Comparison of ENCODE assay signal across 22 mouse cellular contexts in the genomic region with DNA sequence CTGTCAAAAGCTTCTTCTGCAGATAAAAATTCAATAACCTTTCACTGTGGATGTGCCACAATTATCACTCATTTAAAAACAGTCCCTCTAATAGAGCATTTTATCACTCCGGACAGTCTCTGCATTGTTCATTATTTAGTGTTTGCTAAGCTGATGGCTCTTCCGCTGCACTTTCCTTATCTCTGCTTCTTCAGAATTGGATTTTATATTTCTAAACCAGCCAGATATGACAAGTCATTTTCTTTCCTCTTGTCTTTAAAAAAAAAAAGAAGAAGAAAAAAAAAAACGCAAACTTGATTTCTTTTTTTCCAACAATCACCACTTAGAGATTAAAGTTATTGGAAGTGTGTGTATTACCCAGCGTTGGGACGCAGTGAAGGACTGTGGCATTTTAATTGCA.
DNase-seq lines count a peak whose midpoint lies in the region; ATAC-seq and TF ChIP-seq lines count a peak whose summit lies in the region.
"Had no signal": no experiment of that assay in that cellular context is flagged by ENCODE, and none has a peak within 500 bp of the region (broad histone marks: within the 10 kb centered on the region; RNA-seq: fewer than 3 reads in every experiment).

No protein-coding gene starts in this region.

- 83% methylated on average over 5 of the region's 5 CpGs for WGBS in forebrain, embryonic 12.5 days
- 68% methylated on average over 5 of the region's 5 CpGs for WGBS in forebrain, embryonic 16.5 days
- WGBS in forebrain, embryonic 14.5 days = 78% methylated on average over 5 of the region's 5 CpGs
- 67% methylated on average over 5 of the region's 5 CpGs for WGBS in forebrain, postnatal 0 days
- 79% methylated on average over 5 of the region's 5 CpGs for WGBS in hindbrain, embryonic 12.5 days
- WGBS in hindbrain, embryonic 10.5 days = 86% methylated on average over 5 of the region's 5 CpGs

- no peaks in the 10 kb centered on the region for H3K27me3 ChIP-seq in forebrain, embryonic 12.5 days
- no peaks in the 10 kb centered on the region for H3K27me3 ChIP-seq in forebrain, embryonic 16.5 days (replicated peaks; ENCODE audit: control insufficient read depth, insufficient read depth, low read length)
- no peaks in the 10 kb centered on the region for H3K27me3 ChIP-seq in forebrain, embryonic 14.5 days (replicated peaks; ENCODE audit: control insufficient read depth, insufficient read depth, low read length)
- no peaks in the 10 kb centered on the region for H3K27me3 ChIP-seq in forebrain, postnatal 0 days (ENCODE audit: insufficient read depth, low read length)
- no peaks in the 10 kb centered on the region for H3K27me3 ChIP-seq in hindbrain, embryonic 12.5 days
- no peaks in the 10 kb centered on the region for H3K27me3 ChIP-seq in hindbrain, embryonic 10.5 days (ENCODE audit: insufficient read depth, poor library complexity, severe bottlenecking)
- H3K27me3 ChIP-seq: CH12.LX; embryonic facial prominence, embryonic 13.5 days; embryonic facial prominence, embryonic 15.5 days had no signal

- no peak overlapping the region for H3K9ac ChIP-seq in forebrain, embryonic 12.5 days
- no peak overlapping the region for H3K9ac ChIP-seq in forebrain, embryonic 16.5 days (replicated peaks; ENCODE audit: low read depth, low read length)
- H3K9ac ChIP-seq in forebrain, embryonic 14.5 days (ENCODE audit: low read length) = no peak overlapping the region
- no peak overlapping the region for H3K9ac ChIP-seq in forebrain, postnatal 0 days
- no peak overlapping the region for H3K9ac ChIP-seq in hindbrain, embryonic 12.5 days
- H3K9ac ChIP-seq: embryonic facial prominence, embryonic 13.5 days; embryonic facial prominence, embryonic 15.5 days had no signal

- H3K4me1 ChIP-seq in forebrain, embryonic 12.5 days = peaks cover 49% of the 10 kb centered on the region
- peaks cover 27% of the 10 kb centered on the region for H3K4me1 ChIP-seq in forebrain, embryonic 16.5 days (replicated peaks; ENCODE audit: control insufficient read depth, insufficient read depth, low read length)
- H3K4me1 ChIP-seq in forebrain, embryonic 14.5 days (ENCODE audit: control insufficient read depth, insufficient read depth, low read length) = peaks cover 40% of the 10 kb centered on the region
- no peaks in the 10 kb centered on the region; the same call in 1 of the 2 replicates for H3K4me1 ChIP-seq in forebrain, postnatal 0 days (ENCODE audit: insufficient read depth)
- peaks cover 26% of the 10 kb centered on the region for H3K4me1 ChIP-seq in hindbrain, embryonic 12.5 days
- peaks cover 39% of the 10 kb centered on the region for H3K4me1 ChIP-seq in hindbrain, embryonic 10.5 days (replicated peaks)

- no peaks in the 10 kb centered on the region for H3K9me3 ChIP-seq in forebrain, embryonic 12.5 days
- no peaks in the 10 kb centered on the region for H3K9me3 ChIP-seq in forebrain, embryonic 16.5 days (ENCODE audit: control insufficient read depth, low read length)
- H3K9me3 ChIP-seq in forebrain, embryonic 14.5 days (replicated peaks; ENCODE audit: control insufficient read depth, low read length) = no peaks in the 10 kb centered on the region
- H3K9me3 ChIP-seq in forebrain, postnatal 0 days (ENCODE audit: low read length) = no peaks in the 10 kb centered on the region
- H3K9me3 ChIP-seq in hindbrain, embryonic 12.5 days (replicated peaks) = no peaks in the 10 kb centered on the region
- H3K9me3 ChIP-seq in hindbrain, embryonic 10.5 days = no peaks in the 10 kb centered on the region
- H3K9me3 ChIP-seq: embryonic facial prominence, embryonic 13.5 days; embryonic facial prominence, embryonic 15.5 days; G1E had no signal

- DNase-seq in forebrain, embryonic 14.5 days (ENCODE audit: low spot score) = no peak
- DNase-seq in forebrain, postnatal 0 days = no peak
- DNase-seq in hindbrain, embryonic 10.5 days (ENCODE audit: low spot score) = no peak
- DNase-seq: adrenal gland, adult 2 months; adrenal gland, postnatal 10 days; adrenal gland, postnatal 25 days; B cell, adult 2 months; cerebellum, adult 11 months; cerebellum, adult 18-20 months; cerebellum, adult 8-10 months; cerebellum, adult 9-11 months; cerebellum, postnatal 36 days; embryo, embryonic 11 days had no signal

- no peaks in the 10 kb centered on the region for H3K36me3 ChIP-seq in forebrain, embryonic 12.5 days (replicated peaks)
- H3K36me3 ChIP-seq in forebrain, embryonic 16.5 days (ENCODE audit: control insufficient read depth, insufficient read depth) = no peaks in the 10 kb centered on the region
- H3K36me3 ChIP-seq in forebrain, embryonic 14.5 days (ENCODE audit: control insufficient read depth, insufficient read depth, low read length) = no peaks in the 10 kb centered on the region
- H3K36me3 ChIP-seq in forebrain, postnatal 0 days (ENCODE audit: insufficient read depth) = no peaks in the 10 kb centered on the region
- no peaks in the 10 kb centered on the region for H3K36me3 ChIP-seq in hindbrain, embryonic 12.5 days
- H3K36me3 ChIP-seq in hindbrain, embryonic 10.5 days = no peaks in the 10 kb centered on the region
- H3K36me3 ChIP-seq: embryonic facial prominence, embryonic 13.5 days; embryonic facial prominence, embryonic 15.5 days had no signal

- TF ChIP-seq CTCF in forebrain, postnatal 0 days (IDR thresholded peaks at IDR 0.05; ENCODE audit: low read depth) = no peak

- H3K4me3 ChIP-seq in forebrain, embryonic 12.5 days (replicated peaks) = no peak overlapping the region
- H3K4me3 ChIP-seq in forebrain, embryonic 16.5 days (replicated peaks; ENCODE audit: low read length) = no peak overlapping the region
- no peak overlapping the region for H3K4me3 ChIP-seq in forebrain, embryonic 14.5 days (ENCODE audit: low read depth, low read length)
- H3K4me3 ChIP-seq in forebrain, postnatal 0 days (ENCODE audit: low read depth, low read length) = no peak overlapping the region
- H3K4me3 ChIP-seq in hindbrain, embryonic 12.5 days = no peak overlapping the region
- no peak overlapping the region for H3K4me3 ChIP-seq in hindbrain, embryonic 10.5 days
- H3K4me3 ChIP-seq: embryonic facial prominence, embryonic 13.5 days; embryonic facial prominence, embryonic 15.5 days; erythroblast, embryonic 14.5 days had no signal

- no peak overlapping the region for H3K4me2 ChIP-seq in forebrain, embryonic 12.5 days
- H3K4me2 ChIP-seq in forebrain, embryonic 16.5 days (ENCODE audit: low read length) = no peak overlapping the region
- no peak overlapping the region for H3K4me2 ChIP-seq in forebrain, embryonic 14.5 days (ENCODE audit: low read length)
- no peak overlapping the region for H3K4me2 ChIP-seq in forebrain, postnatal 0 days (ENCODE audit: low read depth)
- H3K4me2 ChIP-seq in hindbrain, embryonic 12.5 days (replicated peaks) = no peak overlapping the region
- H3K4me2 ChIP-seq: embryonic facial prominence, embryonic 13.5 days; embryonic facial prominence, embryonic 15.5 days had no signal

- H3K27ac ChIP-seq in forebrain, embryonic 12.5 days = peak overlapping the region; percentile 51; the same call in 1 of the 2 replicates
- H3K27ac ChIP-seq in forebrain, embryonic 16.5 days (ENCODE audit: low read length) = no peak overlapping the region
- H3K27ac ChIP-seq in forebrain, embryonic 14.5 days (ENCODE audit: low read depth, low read length) = peak overlapping the region; percentile 17; the same call in 1 of the 2 replicates
- no peak overlapping the region for H3K27ac ChIP-seq in forebrain, postnatal 0 days (ENCODE audit: low read depth, low read length)
- H3K27ac ChIP-seq in hindbrain, embryonic 12.5 days = 0 out of 2 replicates have a peak overlapping the region, but pooled peaks have one; percentile 58
- H3K27ac ChIP-seq in hindbrain, embryonic 10.5 days = no peak overlapping the region
- H3K27ac ChIP-seq: embryonic facial prominence, embryonic 13.5 days; embryonic facial prominence, embryonic 15.5 days had no signal

- ATAC-seq in forebrain, embryonic 12.5 days (ENCODE audit: low FRiP score) = no peak
- no peak for ATAC-seq in forebrain, embryonic 16.5 days
- ATAC-seq in forebrain, embryonic 14.5 days = no peak
- no peak for ATAC-seq in forebrain, postnatal 0 days
- no peak for ATAC-seq in hindbrain, embryonic 12.5 days (ENCODE audit: low FRiP score)
- ATAC-seq: CD4-positive, CD25-positive, alpha-beta regulatory T cell, adult 4 months had no signal

Comparison
In these comparisons a context has a peak if more than half of its experiments do, and no peak if none do; other contexts are left out.
1. H3K27ac ChIP-seq: peak in forebrain, embryonic 12.5 days (single experiment), forebrain, embryonic 14.5 days (single experiment) and hindbrain, embryonic 12.5 days (single experiment); none in forebrain, embryonic 16.5 days (single experiment), forebrain, postnatal 0 days (single experiment) and hindbrain, embryonic 10.5 days (single experiment).